Mouse (Mus musculus): ENCODE measurements around the gene Gid8. TPM values are rescaled to one million over a fixed set of nuclear protein-coding genes. Genes with fewer than 3 reads are reported as not detected.

The Gid8 gene
- 59.6 and 70.0 TPM in 2 replicates for polyA plus RNA-seq (2014; fragmentation: Nextera tagmentation; extraction: Ambion mirVana)

DNA sequence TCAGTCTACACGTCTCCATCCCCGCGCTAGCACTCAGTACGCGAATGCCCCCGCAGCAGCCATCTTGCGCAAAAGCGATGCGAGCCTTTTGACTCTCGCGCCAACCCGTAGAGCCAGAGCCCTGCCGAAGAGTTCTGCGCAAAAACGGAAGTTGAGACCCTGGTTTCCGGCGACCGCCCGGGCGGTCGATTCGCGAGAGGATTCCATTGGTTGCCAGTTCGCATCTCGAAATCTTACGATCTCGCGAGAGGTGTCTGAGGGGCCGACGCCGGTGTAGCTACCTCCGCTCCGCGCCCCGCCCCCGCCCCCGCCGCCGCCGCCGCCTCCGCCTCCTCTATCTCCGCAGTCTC is at the start of gene Gid8, which contains the start of gene Dido1:
Gene Gid8, plus strand, starts transcription at position 195 of the 350 bp plus-strand sequence.
Gene Dido1, minus strand, starts transcription at position 77 of the 350 bp plus-strand sequence.
- Histone ChIP-seq H3K27ac (ENCODE audit: low read depth, low read length) (peak within 1 kb of the TSS; percentile 79), H3K4me1 (replicated peaks; ENCODE audit: control insufficient read depth, insufficient read depth, low read length) (peaks cover 10% of the 10 kb centered on the region), H3K27me3 (ENCODE audit: control insufficient read depth, insufficient read depth, low read length) (no peaks in the 10 kb centered on the region), H3K36me3 (ENCODE audit: control insufficient read depth, insufficient read depth, low read length) (0 out of 2 replicates have a peak, but pooled peaks cover 2% of the 10 kb centered on the region), H3K4me2 (replicated peaks; ENCODE audit: low read depth, low read length) (peak within 1 kb of the TSS; percentile 78), H3K4me3 (ENCODE audit: low read depth, low read length) (peak within 1 kb of the TSS; percentile 98), H3K9me3 (ENCODE audit: control insufficient read depth, low read length) (no peaks in the 10 kb centered on the region), H3K9ac (ENCODE audit: low read depth, low read length) (peak within 1 kb of the TSS; percentile 97)
- ATAC-seq (ENCODE audit: low FRiP score) = peak; percentile 95
- peak; percentile 97 for DNase-seq (ENCODE audit: low spot score)
- under 1% methylated on average over 42 of the region's 43 CpGs for WGBS

DNA sequence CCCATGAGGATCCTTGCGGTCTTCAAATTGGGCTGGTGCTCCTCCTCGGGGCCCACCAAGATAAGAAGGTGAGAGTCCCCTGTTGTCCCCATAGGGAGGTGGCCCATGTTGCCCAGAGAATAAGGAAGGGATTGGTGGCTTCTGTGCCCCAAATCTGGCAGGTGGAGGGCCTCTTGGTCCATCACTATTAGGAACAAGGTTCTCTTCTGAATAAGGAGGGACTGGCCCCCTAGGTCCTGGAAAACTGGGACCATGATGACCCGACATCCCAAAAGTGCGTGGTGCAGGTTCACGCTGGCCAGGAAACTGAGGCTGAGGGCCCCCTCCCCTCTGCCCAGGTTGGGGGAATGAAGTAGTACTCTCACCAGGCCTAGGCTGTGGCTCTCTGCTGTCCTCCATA is 49.4 kb upstream of the Gid8 start:
- Histone ChIP-seq H3K9ac (ENCODE audit: low read depth, low read length) (no peak overlapping the region), H3K36me3 (ENCODE audit: control insufficient read depth, insufficient read depth, low read length) (no peaks in the 10 kb centered on the region), H3K27me3 (ENCODE audit: control insufficient read depth, insufficient read depth, low read length) (no peaks in the 10 kb centered on the region), H3K4me2 (replicated peaks; ENCODE audit: low read depth, low read length) (no peak overlapping the region), H3K4me3 (ENCODE audit: low read depth, low read length) (no peak overlapping the region), H3K9me3 (ENCODE audit: control insufficient read depth, low read length) (no peaks in the 10 kb centered on the region), H3K27ac (ENCODE audit: low read depth, low read length) (no peak overlapping the region), H3K4me1 (replicated peaks; ENCODE audit: control insufficient read depth, insufficient read depth, low read length) (peaks cover 4% of the 10 kb centered on the region)
- DNase-seq (ENCODE audit: low spot score) = no peak
- WGBS = 95% methylated on average over 5 of the region's 5 CpGs
- no peak for ATAC-seq (ENCODE audit: low FRiP score)

DNA sequence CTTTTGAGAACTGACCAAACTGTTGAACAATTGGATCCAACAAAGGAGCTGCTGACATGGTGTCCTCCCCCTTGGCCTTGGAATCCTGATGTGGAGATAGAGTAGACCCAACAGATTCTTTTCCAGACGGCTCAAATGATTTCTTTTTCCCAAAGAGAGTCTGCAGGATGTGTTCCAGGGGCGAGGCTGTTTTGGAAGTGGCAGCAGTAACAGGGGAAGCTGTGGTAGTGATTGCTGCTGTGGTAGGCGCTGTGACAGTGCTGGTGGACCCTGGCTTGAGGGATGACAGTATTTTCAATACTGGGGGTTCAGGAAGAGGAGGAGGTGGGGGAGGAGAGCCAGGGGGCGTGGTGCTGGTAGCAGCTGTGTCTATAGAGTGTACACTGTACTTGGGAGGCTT is 47.9 kb upstream of the Gid8 start:
- DNase-seq (ENCODE audit: low spot score) (no peak), ATAC-seq (ENCODE audit: low FRiP score) (no peak)
- Histone ChIP-seq H3K27ac (ENCODE audit: low read depth, low read length) (no peak overlapping the region), H3K4me1 (replicated peaks; ENCODE audit: control insufficient read depth, insufficient read depth, low read length) (peaks cover 4% of the 10 kb centered on the region), H3K4me3 (ENCODE audit: low read depth, low read length) (no peak overlapping the region), H3K9me3 (ENCODE audit: control insufficient read depth, low read length) (no peaks in the 10 kb centered on the region), H3K36me3 (ENCODE audit: control insufficient read depth, insufficient read depth, low read length) (no peaks in the 10 kb centered on the region), H3K4me2 (replicated peaks; ENCODE audit: low read depth, low read length) (no peak overlapping the region), H3K27me3 (ENCODE audit: control insufficient read depth, insufficient read depth, low read length) (no peaks in the 10 kb centered on the region), H3K9ac (ENCODE audit: low read depth, low read length) (no peak overlapping the region)
- 89% methylated on average over 4 of the region's 4 CpGs for WGBS

DNA sequence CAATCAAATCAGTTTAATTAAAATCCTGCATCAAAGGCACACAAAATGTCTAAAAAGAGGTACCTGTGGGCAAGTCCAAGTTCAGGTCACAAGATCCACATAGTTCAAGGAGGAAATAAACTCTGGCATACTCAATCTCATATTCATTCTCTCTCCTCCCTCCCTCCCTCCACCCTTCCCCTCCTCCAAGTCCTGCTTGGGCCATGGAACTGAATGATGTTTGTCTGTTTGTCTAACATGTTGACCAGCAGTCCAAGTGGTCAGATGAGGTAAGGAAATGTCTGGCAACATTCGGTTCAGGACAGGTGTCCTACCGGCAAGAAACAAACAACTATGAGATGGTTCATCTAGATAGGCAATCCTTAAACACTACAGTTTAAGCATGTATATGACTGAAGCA is 33.2 kb upstream of the Gid8 start:
- no peaks in the 10 kb centered on the region for H3K27me3 ChIP-seq (ENCODE audit: control insufficient read depth, insufficient read depth, low read length)

DNA sequence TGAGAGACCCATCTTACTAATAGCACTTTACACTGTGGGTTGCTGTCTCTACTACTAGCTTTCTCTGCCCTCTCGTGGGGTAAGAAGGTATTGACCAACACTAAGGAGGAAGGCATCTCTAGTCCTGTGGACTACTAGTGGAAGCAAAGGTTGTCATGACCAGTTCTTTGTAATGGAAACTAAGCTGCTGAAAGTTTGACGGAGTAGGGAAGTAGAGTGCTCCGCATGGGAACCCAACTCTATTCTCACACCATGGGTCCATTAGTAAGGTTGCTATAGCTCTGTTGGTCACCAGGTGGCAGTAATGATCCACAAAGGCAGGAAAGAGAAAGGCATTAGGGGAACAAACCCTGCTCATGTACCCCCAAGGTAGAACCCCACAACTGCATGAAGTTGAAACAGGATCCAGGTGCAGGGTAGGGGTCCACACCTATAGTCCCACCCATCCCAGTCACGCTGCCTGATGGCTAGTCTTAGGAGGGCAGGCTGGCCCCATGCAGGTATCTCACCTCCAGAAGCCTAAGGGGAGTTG is 31.2 kb upstream of the Gid8 start:
- peak; percentile 53; the same call in 1 of the 2 replicates for ATAC-seq (ENCODE audit: low FRiP score)
- WGBS = 27% methylated on average over 4 of the region's 4 CpGs
- no peaks in the 10 kb centered on the region for H3K27me3 ChIP-seq (ENCODE audit: control insufficient read depth, insufficient read depth, low read length)
- no peak overlapping the region for H3K4me3 ChIP-seq (ENCODE audit: low read depth, low read length)
- no peak overlapping the region for H3K4me2 ChIP-seq (replicated peaks; ENCODE audit: low read depth, low read length)
- no peak overlapping the region for H3K9ac ChIP-seq (ENCODE audit: low read depth, low read length)
- peak; percentile 77 for DNase-seq (ENCODE audit: low spot score)
- H3K4me1 ChIP-seq (replicated peaks; ENCODE audit: control insufficient read depth, insufficient read depth, low read length) = no peaks in the 10 kb centered on the region
- 0 out of 2 replicates have a peak, but pooled peaks cover 2% of the 10 kb centered on the region for H3K36me3 ChIP-seq (ENCODE audit: control insufficient read depth, insufficient read depth, low read length)
- no peak overlapping the region for H3K27ac ChIP-seq (ENCODE audit: low read depth, low read length)
- no peaks in the 10 kb centered on the region for H3K9me3 ChIP-seq (ENCODE audit: control insufficient read depth, low read length)

More for the DNA sequence above, 33.2 kb upstream of the Gid8 start:
- Histone ChIP-seq H3K36me3 (ENCODE audit: control insufficient read depth, insufficient read depth, low read length) (0 out of 2 replicates have a peak, but pooled peaks cover 2% of the 10 kb centered on the region), H3K9me3 (ENCODE audit: control insufficient read depth, low read length) (no peaks in the 10 kb centered on the region), H3K4me2 (replicated peaks; ENCODE audit: low read depth, low read length) (no peak overlapping the region), H3K4me3 (ENCODE audit: low read depth, low read length) (no peak overlapping the region), H3K27ac (ENCODE audit: low read depth, low read length) (no peak overlapping the region), H3K9ac (ENCODE audit: low read depth, low read length) (no peak overlapping the region), H3K4me1 (replicated peaks; ENCODE audit: control insufficient read depth, insufficient read depth, low read length) (no peaks in the 10 kb centered on the region)
- DNase-seq (ENCODE audit: low spot score) (no peak), ATAC-seq (ENCODE audit: low FRiP score) (no peak)
- WGBS = 94% methylated on average over 2 of the region's 2 CpGs

DNA sequence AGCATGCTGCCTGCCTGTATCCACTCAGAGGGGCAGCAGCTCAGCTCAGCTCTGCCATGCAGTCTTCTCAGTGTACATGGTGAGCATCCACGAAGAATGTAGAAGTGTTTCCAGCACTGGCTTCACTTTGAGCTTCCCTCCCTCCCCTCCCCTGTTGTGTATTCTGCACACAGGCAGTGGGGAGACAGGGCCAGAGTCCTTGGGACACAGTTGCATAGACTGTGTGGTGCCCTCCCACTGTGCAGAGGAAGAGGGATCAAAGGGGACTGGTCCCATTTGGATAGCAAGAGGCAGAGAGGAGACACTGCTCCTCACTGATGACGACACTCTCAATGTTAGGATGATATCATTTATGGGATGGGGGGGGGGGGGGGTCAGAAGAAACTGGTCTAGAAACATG is 28.7 kb upstream of the Gid8 start:
- Histone ChIP-seq H3K27ac (ENCODE audit: low read depth, low read length) (no peak overlapping the region), H3K27me3 (ENCODE audit: control insufficient read depth, insufficient read depth, low read length) (no peaks in the 10 kb centered on the region), H3K9me3 (ENCODE audit: control insufficient read depth, low read length) (no peaks in the 10 kb centered on the region), H3K4me2 (replicated peaks; ENCODE audit: low read depth, low read length) (no peak overlapping the region), H3K9ac (ENCODE audit: low read depth, low read length) (no peak overlapping the region), H3K36me3 (ENCODE audit: control insufficient read depth, insufficient read depth, low read length) (peaks cover 6% of the 10 kb centered on the region; the same call in 1 of the 2 replicates), H3K4me1 (replicated peaks; ENCODE audit: control insufficient read depth, insufficient read depth, low read length) (no peaks in the 10 kb centered on the region), H3K4me3 (ENCODE audit: low read depth, low read length) (no peak overlapping the region)
- ATAC-seq (ENCODE audit: low FRiP score) (no peak), DNase-seq (ENCODE audit: low spot score) (no peak)
- WGBS = 78% methylated on average over 2 of the region's 2 CpGs

DNA sequence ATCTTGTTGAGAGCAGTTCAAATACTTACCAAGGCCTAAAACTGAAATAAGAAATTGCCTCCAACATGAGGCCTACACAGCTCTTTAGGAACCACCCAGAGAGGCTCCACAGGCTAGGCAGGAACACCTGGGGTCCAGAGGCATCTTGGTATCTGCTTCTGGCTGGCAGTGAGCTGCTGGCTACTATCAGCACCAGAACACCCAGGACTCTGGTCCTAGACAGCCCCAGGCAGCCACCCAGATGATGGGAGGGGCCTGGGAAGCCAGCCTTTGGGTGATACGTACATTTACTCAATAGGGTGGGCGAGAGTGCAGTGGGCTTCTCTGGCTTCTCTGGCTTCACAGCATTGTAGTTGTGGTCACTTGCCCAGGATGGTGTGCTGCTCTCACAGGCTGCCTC is 26.4 kb upstream of the Gid8 start:
- WGBS = 95% methylated on average over 2 of the region's 2 CpGs
- no peak for ATAC-seq (ENCODE audit: low FRiP score)
- no peaks in the 10 kb centered on the region for H3K9me3 ChIP-seq (ENCODE audit: control insufficient read depth, low read length)
- H3K27me3 ChIP-seq (ENCODE audit: control insufficient read depth, insufficient read depth, low read length) = no peaks in the 10 kb centered on the region
- H3K4me2 ChIP-seq (replicated peaks; ENCODE audit: low read depth, low read length) = no peak overlapping the region
- DNase-seq (ENCODE audit: low spot score) = no peak
- no peak overlapping the region for H3K9ac ChIP-seq (ENCODE audit: low read depth, low read length)
- H3K36me3 ChIP-seq (ENCODE audit: control insufficient read depth, insufficient read depth, low read length) = peaks cover 14% of the 10 kb centered on the region
- no peaks in the 10 kb centered on the region for H3K4me1 ChIP-seq (replicated peaks; ENCODE audit: control insufficient read depth, insufficient read depth, low read length)
- H3K27ac ChIP-seq (ENCODE audit: low read depth, low read length) = no peak overlapping the region
- H3K4me3 ChIP-seq (ENCODE audit: low read depth, low read length) = no peak overlapping the region

DNA sequence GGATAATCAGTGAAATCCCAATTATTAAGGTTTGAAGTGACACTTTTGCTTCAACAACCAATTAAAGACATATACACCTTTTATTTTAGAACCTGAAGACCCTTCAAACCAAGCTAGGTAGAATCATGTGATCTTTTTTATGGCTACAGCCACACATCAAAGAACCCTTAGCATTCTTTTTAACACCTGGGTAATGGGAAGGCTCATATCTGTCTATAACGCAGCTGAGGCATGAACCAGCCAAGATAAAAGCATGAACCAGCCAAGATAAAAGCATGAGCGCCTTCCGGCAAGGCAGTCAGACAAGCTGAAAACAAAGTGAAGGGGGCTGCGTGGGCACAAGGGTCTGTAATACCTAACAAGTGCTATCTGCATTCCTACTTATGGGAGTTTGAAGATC is 25.9 kb upstream of the Gid8 start:
- peaks cover 19% of the 10 kb centered on the region for H3K36me3 ChIP-seq (ENCODE audit: control insufficient read depth, insufficient read depth, low read length)
- no peaks in the 10 kb centered on the region for H3K4me1 ChIP-seq (replicated peaks; ENCODE audit: control insufficient read depth, insufficient read depth, low read length)
- ATAC-seq (ENCODE audit: low FRiP score) (no peak), DNase-seq (ENCODE audit: low spot score) (no peak)
- H3K9ac ChIP-seq (ENCODE audit: low read depth, low read length) = no peak overlapping the region
- no peaks in the 10 kb centered on the region for H3K9me3 ChIP-seq (ENCODE audit: control insufficient read depth, low read length)
- no peak overlapping the region for H3K4me3 ChIP-seq (ENCODE audit: low read depth, low read length)
- no peak overlapping the region for H3K4me2 ChIP-seq (replicated peaks; ENCODE audit: low read depth, low read length)
- 97% methylated on average over 4 of the region's 4 CpGs for WGBS
- no peak overlapping the region for H3K27ac ChIP-seq (ENCODE audit: low read depth, low read length)
- H3K27me3 ChIP-seq (ENCODE audit: control insufficient read depth, insufficient read depth, low read length) = no peaks in the 10 kb centered on the region

DNA sequence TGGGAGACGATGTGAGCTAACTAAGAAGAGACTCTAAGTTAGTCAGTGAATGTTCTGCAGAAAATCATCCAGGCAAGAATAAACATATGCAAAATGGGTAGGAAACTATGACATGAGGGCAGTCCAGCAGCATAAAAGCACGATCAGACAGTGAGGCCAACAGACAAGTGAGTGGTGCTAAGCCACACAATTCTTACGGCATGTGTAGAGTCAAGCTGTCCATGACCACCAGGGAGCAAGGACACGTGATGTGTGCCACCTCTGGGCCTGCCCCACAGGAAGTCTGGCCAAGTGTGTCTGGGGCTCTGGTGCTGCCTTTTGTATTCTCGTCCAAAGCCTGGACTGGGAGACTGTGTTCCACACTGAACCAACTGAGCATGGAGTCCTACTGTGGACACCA is 20.1 kb upstream of the Gid8 start:
- no peak overlapping the region for H3K4me2 ChIP-seq (replicated peaks; ENCODE audit: low read depth, low read length)
- H3K4me1 ChIP-seq (replicated peaks; ENCODE audit: control insufficient read depth, insufficient read depth, low read length) = no peaks in the 10 kb centered on the region
- no peaks in the 10 kb centered on the region for H3K27me3 ChIP-seq (ENCODE audit: control insufficient read depth, insufficient read depth, low read length)
- H3K4me3 ChIP-seq (ENCODE audit: low read depth, low read length) = no peak overlapping the region
- no peak overlapping the region for H3K9ac ChIP-seq (ENCODE audit: low read depth, low read length)
- no peaks in the 10 kb centered on the region for H3K9me3 ChIP-seq (ENCODE audit: control insufficient read depth, low read length)
- H3K27ac ChIP-seq (ENCODE audit: low read depth, low read length) = no peak overlapping the region
- 92% methylated on average over 5 of the region's 5 CpGs for WGBS
- H3K36me3 ChIP-seq (ENCODE audit: control insufficient read depth, insufficient read depth, low read length) = peaks cover 18% of the 10 kb centered on the region
- ATAC-seq (ENCODE audit: low FRiP score) (no peak), DNase-seq (ENCODE audit: low spot score) (no peak)

All from hindbrain, embryonic 11.5 days (tissue).